Mouse (Mus musculus) hindbrain, embryonic 14.5 days (tissue): ENCODE data around the gene Pnpla1. TPM values are rescaled to one million over a fixed set of nuclear protein-coding genes. Genes with fewer than 3 reads are reported as not detected.

Experiments used
- ATAC-seq: fragments of 200-750 bp; cut with Nextera tagmentation; 2 replicates; pipeline ENCODE4 v1.8.0; 2017; ENCODE audit warnings: moderate number of reproducible peaks, mild to moderate bottlenecking, moderate TSS enrichment, moderate library complexity; ENCODE audit not compliant: low FRiP score
- DNase-seq: peaks from one replicate; pipeline ENCODE4 v3.0.0-alpha.2; 2015; ENCODE audit warnings: low spot score
- H3K27ac ChIP-seq: fragments of 300-500 bp; sonication (generic); 2 replicates; pipeline ENCODE4 v1.5.1; 2014; ENCODE audit warnings: mild to moderate bottlenecking, moderate library complexity
- H3K27me3 ChIP-seq: fragments of 300-500 bp; sonication (generic); 2 replicates; pipeline ENCODE4 v1.6.1; 2014; ENCODE audit warnings: mild to moderate bottlenecking, low read length, mixed read lengths; ENCODE audit not compliant: control insufficient read depth, insufficient read depth
- H3K36me3 ChIP-seq: fragments of 300-500 bp; sonication (generic); replicated peaks from 2 replicates; pipeline ENCODE4 v1.6.1; 2014; ENCODE audit not compliant: control insufficient read depth, insufficient read depth
- H3K4me1 ChIP-seq: fragments of 300-500 bp; sonication (generic); replicated peaks from 2 replicates; pipeline ENCODE4 v1.6.1; 2014; ENCODE audit warnings: antibody characterized with exemption, low read length, mixed read lengths; ENCODE audit not compliant: control insufficient read depth, insufficient read depth
- H3K4me2 ChIP-seq: fragments of 300-500 bp; sonication (generic); replicated peaks from 2 replicates; pipeline ENCODE4 v1.6.1; 2014; ENCODE audit warnings: mild to moderate bottlenecking, moderate library complexity
- H3K4me3 ChIP-seq: fragments of 300-500 bp; sonication (generic); replicated peaks from 2 replicates; pipeline ENCODE4 v1.5.1; 2014; ENCODE audit warnings: mild to moderate bottlenecking, low read length
- H3K9ac ChIP-seq: fragments of 300-500 bp; sonication (generic); 2 replicates; pipeline ENCODE4 v1.6.1; 2014
- H3K9me3 ChIP-seq: fragments of 300-500 bp; sonication (generic); 2 replicates; pipeline ENCODE4 v1.6.1; 2016; ENCODE audit warnings: low read length; ENCODE audit not compliant: control insufficient read depth
- WGBS: fragments of 180-500 bp; shearing (Covaris S2); extraction: QIAGEN DNeasy Blood & Tissue Kit; methylation state at CpG from one replicate; pipeline ENCODE4 v1.1.7; 2014; 5-methylcytosine and 5-hydroxymethylcytosine counted together
- polyA plus RNA-seq: library from polyadenylated mRNA; unstranded; fragments of >200 nt; fragmentation: Nextera tagmentation; extraction: Ambion mirVana; gene quantifications from 2 replicates; pipeline ENCODE4 v1.2.1, GENCODE M21; 2014

Pnpla1 gene
- polyA plus RNA-seq, 1 experiment from 2014 or later: not detected

GRCm38 (mm10) chr17:28823004-28823745, 35.0 kb upstream of the Pnpla1 start:
- Histone ChIP-seq H3K4me2 (no peak overlapping the region), H3K4me3 (no peak overlapping the region), H3K9ac (no peak overlapping the region), H3K27me3 (no peaks in the 10 kb centered on the region), H3K9me3 (no peaks in the 10 kb centered on the region), H3K27ac (no peak overlapping the region), H3K4me1 (no peaks in the 10 kb centered on the region), H3K36me3 (peaks cover 93% of the 10 kb centered on the region)
- DNase-seq (no peak), ATAC-seq (no peak)
- WGBS: 95% methylated on average over 13 of the region's 13 CpGs

GRCm38 (mm10) chr17:28823749-28824148, 34.5 kb upstream of the Pnpla1 start:
- no peak overlapping the region for H3K4me2 ChIP-seq
- peaks cover 94% of the 10 kb centered on the region for H3K36me3 ChIP-seq
- no peak overlapping the region for H3K27ac ChIP-seq
- DNase-seq (no peak), ATAC-seq (no peak)
- no peaks in the 10 kb centered on the region for H3K4me1 ChIP-seq
- H3K27me3 ChIP-seq: no peaks in the 10 kb centered on the region
- H3K4me3 ChIP-seq: no peak overlapping the region
- H3K9ac ChIP-seq: no peak overlapping the region
- 82% methylated on average over 11 of the region's 11 CpGs for WGBS
- no peaks in the 10 kb centered on the region for H3K9me3 ChIP-seq

- no peaks in the 10 kb centered on the region for H3K4me1 ChIP-seq
- H3K9ac ChIP-seq: no peak overlapping the region
- no peak overlapping the region for H3K4me2 ChIP-seq
- DNase-seq (no peak), ATAC-seq (no peak)
- no peaks in the 10 kb centered on the region for H3K9me3 ChIP-seq
- peaks cover 90% of the 10 kb centered on the region for H3K36me3 ChIP-seq
- no peaks in the 10 kb centered on the region for H3K27me3 ChIP-seq
- 86% methylated on average over 6 of the region's 6 CpGs for WGBS
- H3K27ac ChIP-seq: no peak overlapping the region
- no peak overlapping the region for H3K4me3 ChIP-seq
Measured at GRCm38 (mm10) chr17:28824896-28825295, 33.3 kb upstream of the Pnpla1 start.

- H3K27me3 ChIP-seq: no peaks in the 10 kb centered on the region
- H3K36me3 ChIP-seq: peaks cover 90% of the 10 kb centered on the region
- H3K9me3 ChIP-seq: no peaks in the 10 kb centered on the region
- H3K4me3 ChIP-seq: no peak overlapping the region
- no peak overlapping the region for H3K9ac ChIP-seq
- 93% methylated on average over 6 of the region's 6 CpGs for WGBS
- H3K4me1 ChIP-seq: no peaks in the 10 kb centered on the region
- DNase-seq (no peak), ATAC-seq (no peak)
- H3K4me2 ChIP-seq: no peak overlapping the region
- H3K27ac ChIP-seq: no peak overlapping the region
Measured at GRCm38 (mm10) chr17:28825359-28826041, 32.7 kb upstream of the Pnpla1 start.

- no peak for ATAC-seq
- 95% methylated on average over 8 of the region's 8 CpGs for WGBS
- no peak for DNase-seq
- Histone ChIP-seq H3K4me2 (no peak overlapping the region), H3K36me3 (peaks cover 88% of the 10 kb centered on the region), H3K9me3 (no peaks in the 10 kb centered on the region), H3K4me1 (no peaks in the 10 kb centered on the region), H3K27ac (no peak overlapping the region), H3K27me3 (no peaks in the 10 kb centered on the region), H3K9ac (no peak overlapping the region), H3K4me3 (no peak overlapping the region)
Measured at GRCm38 (mm10) chr17:28827665-28828231, 30.5 kb upstream of the Pnpla1 start.

GRCm38 (mm10) chr17:28829120-28829519, 29.1 kb upstream of the Pnpla1 start:
- H3K4me3 ChIP-seq: no peak overlapping the region
- no peak overlapping the region for H3K9ac ChIP-seq
- WGBS: 87% methylated on average over 14 of the region's 14 CpGs
- ATAC-seq (no peak), DNase-seq (no peak)
- no peaks in the 10 kb centered on the region for H3K9me3 ChIP-seq
- peaks cover 87% of the 10 kb centered on the region for H3K36me3 ChIP-seq
- H3K4me2 ChIP-seq: no peak overlapping the region
- H3K27me3 ChIP-seq: no peaks in the 10 kb centered on the region
- H3K27ac ChIP-seq: no peak overlapping the region
- no peaks in the 10 kb centered on the region for H3K4me1 ChIP-seq

- WGBS: 77% methylated on average over 8 of the region's 8 CpGs
- Histone ChIP-seq H3K27ac (no peak overlapping the region), H3K4me2 (no peak overlapping the region), H3K4me3 (no peak overlapping the region), H3K9ac (no peak overlapping the region), H3K36me3 (peaks cover 78% of the 10 kb centered on the region), H3K9me3 (no peaks in the 10 kb centered on the region), H3K4me1 (no peaks in the 10 kb centered on the region), H3K27me3 (no peaks in the 10 kb centered on the region)
- no peak for ATAC-seq
- no peak for DNase-seq
Measured at GRCm38 (mm10) chr17:28831065-28831464, 27.1 kb upstream of the Pnpla1 start.

GRCm38 (mm10) chr17:28832040-28832439, 26.2 kb upstream of the Pnpla1 start:
- Histone ChIP-seq H3K27ac (no peak overlapping the region), H3K4me1 (no peaks in the 10 kb centered on the region), H3K9ac (no peak overlapping the region), H3K27me3 (no peaks in the 10 kb centered on the region), H3K4me2 (no peak overlapping the region), H3K9me3 (no peaks in the 10 kb centered on the region), H3K36me3 (peaks cover 80% of the 10 kb centered on the region), H3K4me3 (no peak overlapping the region)
- WGBS: 87% methylated on average over 9 of the region's 9 CpGs
- no peak for ATAC-seq
- peak; percentile 29 for DNase-seq

- ATAC-seq: no peak
- H3K4me1 ChIP-seq: no peaks in the 10 kb centered on the region
- no peak overlapping the region for H3K9ac ChIP-seq
- peaks cover 82% of the 10 kb centered on the region for H3K36me3 ChIP-seq
- no peak for DNase-seq
- no peak overlapping the region for H3K4me3 ChIP-seq
- no peaks in the 10 kb centered on the region for H3K9me3 ChIP-seq
- H3K4me2 ChIP-seq: no peak overlapping the region
- no peaks in the 10 kb centered on the region for H3K27me3 ChIP-seq
- no peak overlapping the region for H3K27ac ChIP-seq
- 97% methylated on average over 3 of the region's 3 CpGs for WGBS
Measured at GRCm38 (mm10) chr17:28832875-28833274, 25.3 kb upstream of the Pnpla1 start.
